Mouse (Mus musculus) embryonic facial prominence, embryonic 14.5 days (tissue): ENCODE results near the gene Prm1. TPM values are rescaled to one million over a fixed set of nuclear protein-coding genes. Genes with fewer than 3 reads are reported as not detected.

Source experiments
- ATAC-seq: fragments of 200-750 bp; cut with Nextera tagmentation; 2 replicates; pipeline ENCODE4 v1.8.0; 2017; ENCODE audit warnings: low read depth, moderate number of reproducible peaks, moderate TSS enrichment
- DNase-seq: peaks from one replicate; pipeline ENCODE4 v3.0.0-alpha.2; 2015; ENCODE audit warnings: low spot score
- H3K27ac ChIP-seq: fragments of 300-500 bp; sonication (generic); replicated peaks from 2 replicates; pipeline ENCODE4 v1.5.1; 2014; ENCODE audit warnings: low read depth, mild to moderate bottlenecking, low read length, moderate library complexity
- H3K27me3 ChIP-seq: fragments of 300-500 bp; sonication (generic); replicated peaks from 2 replicates; pipeline ENCODE4 v1.6.1; 2014; ENCODE audit warnings: low read length; ENCODE audit not compliant: control insufficient read depth, insufficient read depth
- H3K36me3 ChIP-seq: fragments of 300-500 bp; sonication (generic); 2 replicates; pipeline ENCODE4 v1.6.1; 2014; ENCODE audit warnings: low read length, mixed read lengths; ENCODE audit not compliant: control insufficient read depth, insufficient read depth
- H3K4me1 ChIP-seq: fragments of 300-500 bp; sonication (generic); 2 replicates; pipeline ENCODE4 v1.6.1; 2014; ENCODE audit warnings: antibody characterized with exemption, low read length; ENCODE audit not compliant: control insufficient read depth, insufficient read depth
- H3K4me2 ChIP-seq: fragments of 300-500 bp; sonication (generic); 2 replicates; pipeline ENCODE4 v1.6.1; 2014; ENCODE audit warnings: low read depth, mild to moderate bottlenecking, low read length, moderate library complexity, mixed read lengths
- H3K4me3 ChIP-seq: fragments of 300-500 bp; sonication (generic); 2 replicates; pipeline ENCODE4 v1.5.1; 2014; ENCODE audit warnings: low read depth, mild to moderate bottlenecking, low read length
- H3K9ac ChIP-seq: fragments of 300-500 bp; sonication (generic); 2 replicates; pipeline ENCODE4 v1.6.1; 2014; ENCODE audit warnings: low read depth, mild to moderate bottlenecking, low read length, moderate library complexity, mixed read lengths
- H3K9me3 ChIP-seq: fragments of 300-500 bp; sonication (generic); 2 replicates; pipeline ENCODE4 v1.6.1; 2016; ENCODE audit warnings: low read length; ENCODE audit not compliant: control insufficient read depth
- WGBS: fragments of 180-500 bp; shearing (Covaris S2); extraction: QIAGEN DNeasy Blood & Tissue Kit; methylation state at CpG from one replicate; pipeline ENCODE4 v1.1.7; 2014; 5-methylcytosine and 5-hydroxymethylcytosine counted together
- polyA plus RNA-seq: library from polyadenylated mRNA; unstranded; fragments of >200 nt; fragmentation: Nextera tagmentation; extraction: Ambion mirVana; gene quantifications from 2 replicates; pipeline ENCODE4 v1.2.1, GENCODE M21; 2014

Prm1 gene
- polyA plus RNA-seq, 1 experiment from 2014 or later = not detected

DNA sequence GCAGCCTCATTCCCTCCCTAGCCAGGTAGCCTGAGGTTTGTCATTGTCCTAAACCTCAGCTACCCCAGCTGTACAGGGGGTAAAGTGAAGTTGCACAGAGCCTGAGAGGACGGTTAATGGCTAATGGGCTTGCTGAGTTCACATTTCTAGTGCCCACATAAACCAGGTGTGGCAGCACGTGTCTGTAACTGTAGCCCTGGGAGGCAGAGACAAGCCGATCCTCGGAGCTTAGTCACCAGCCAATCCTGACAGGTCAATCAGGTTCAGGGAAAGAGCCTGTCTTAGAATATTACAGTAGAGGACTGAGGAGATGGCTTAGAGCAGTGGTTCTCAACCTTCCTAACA, 22.8 kb upstream of the Prm1 start:
- H3K27me3 ChIP-seq = no peaks in the 10 kb centered on the region
- no peak for ATAC-seq

DNA sequence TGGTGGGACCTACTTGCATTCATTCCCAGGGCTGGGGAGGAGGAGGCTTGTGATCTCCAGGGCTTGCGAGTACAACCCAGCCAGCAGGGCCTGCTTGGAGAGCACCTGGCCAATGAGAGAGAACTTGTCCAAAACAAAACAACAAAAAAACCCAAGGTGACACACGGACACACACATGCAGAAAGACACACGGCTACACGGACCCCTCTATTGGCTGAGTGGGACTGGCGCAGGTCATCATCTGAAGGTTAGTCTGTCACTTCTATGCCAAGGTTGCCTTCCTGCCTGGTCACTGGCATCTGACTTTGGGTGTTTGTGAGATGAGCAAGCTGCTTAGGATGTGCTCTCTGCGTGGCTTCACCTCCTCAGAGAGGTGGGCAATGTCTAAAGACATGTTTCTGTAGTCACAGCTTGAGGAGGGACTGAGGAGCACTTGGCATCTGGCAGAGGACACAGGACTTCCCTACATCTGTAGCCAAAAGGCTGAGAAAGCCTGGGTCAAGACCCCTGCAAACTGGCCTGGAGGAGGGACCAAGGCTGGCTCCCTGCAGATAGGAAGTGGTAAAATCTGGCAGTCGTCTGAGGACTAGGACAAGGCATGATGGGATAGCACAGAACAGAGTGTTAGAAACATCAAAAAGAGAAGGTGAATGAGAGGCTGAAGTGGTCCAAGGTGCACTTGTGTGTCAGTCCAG, 22.3 kb upstream of the Prm1 start:
- no peaks in the 10 kb centered on the region for H3K27me3 ChIP-seq
- H3K4me1 ChIP-seq = no peaks in the 10 kb centered on the region
- no peaks in the 10 kb centered on the region for H3K36me3 ChIP-seq
- no peak for ATAC-seq
- no peak overlapping the region for H3K9ac ChIP-seq
- DNase-seq = no peak
- H3K4me2 ChIP-seq = no peak overlapping the region
- 78% methylated on average over 7 of the region's 7 CpGs for WGBS
- 0 out of 2 replicates have a peak, but pooled peaks cover 3% of the 10 kb centered on the region for H3K9me3 ChIP-seq
- H3K27ac ChIP-seq = no peak overlapping the region
- no peak overlapping the region for H3K4me3 ChIP-seq

More for the DNA sequence above, 22.8 kb upstream of the Prm1 start:
- no peaks in the 10 kb centered on the region for H3K36me3 ChIP-seq
- DNase-seq = no peak
- no peak overlapping the region for H3K4me2 ChIP-seq
- H3K9me3 ChIP-seq = 0 out of 2 replicates have a peak, but pooled peaks cover 1% of the 10 kb centered on the region
- H3K27ac ChIP-seq = no peak overlapping the region
- H3K9ac ChIP-seq = no peak overlapping the region
- H3K4me3 ChIP-seq = no peak overlapping the region
- H3K4me1 ChIP-seq = no peaks in the 10 kb centered on the region
- WGBS = 66% methylated on average over 4 of the region's 4 CpGs

DNA sequence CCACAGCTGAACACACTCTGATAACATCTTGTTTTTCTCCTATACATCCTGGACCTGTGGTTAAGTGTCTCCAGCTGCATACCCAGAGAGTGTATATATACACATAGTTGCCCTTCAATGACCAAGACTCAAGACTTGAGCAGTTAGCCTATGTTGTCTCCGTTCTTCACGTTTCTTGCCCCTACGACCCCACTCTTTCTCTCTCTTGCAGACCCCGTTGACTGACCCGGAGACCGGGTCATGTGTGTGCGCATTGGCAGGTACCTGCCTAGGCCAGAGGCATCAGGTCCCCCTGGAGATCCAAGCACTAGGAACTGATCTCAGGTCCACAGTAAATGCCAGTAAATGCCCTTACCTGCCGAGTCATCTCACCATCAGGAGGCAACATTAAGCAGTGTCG, 21.6 kb upstream of the Prm1 start:
- no peaks in the 10 kb centered on the region for H3K4me1 ChIP-seq
- H3K9ac ChIP-seq = no peak overlapping the region
- 87% methylated on average over 9 of the region's 9 CpGs for WGBS
- no peaks in the 10 kb centered on the region for H3K36me3 ChIP-seq
- H3K9me3 ChIP-seq = 0 out of 2 replicates have a peak, but pooled peaks cover 3% of the 10 kb centered on the region
- no peak overlapping the region for H3K27ac ChIP-seq
- no peaks in the 10 kb centered on the region for H3K27me3 ChIP-seq
- H3K4me3 ChIP-seq = no peak overlapping the region
- H3K4me2 ChIP-seq = no peak overlapping the region
- no peak for DNase-seq
- ATAC-seq = no peak

DNA sequence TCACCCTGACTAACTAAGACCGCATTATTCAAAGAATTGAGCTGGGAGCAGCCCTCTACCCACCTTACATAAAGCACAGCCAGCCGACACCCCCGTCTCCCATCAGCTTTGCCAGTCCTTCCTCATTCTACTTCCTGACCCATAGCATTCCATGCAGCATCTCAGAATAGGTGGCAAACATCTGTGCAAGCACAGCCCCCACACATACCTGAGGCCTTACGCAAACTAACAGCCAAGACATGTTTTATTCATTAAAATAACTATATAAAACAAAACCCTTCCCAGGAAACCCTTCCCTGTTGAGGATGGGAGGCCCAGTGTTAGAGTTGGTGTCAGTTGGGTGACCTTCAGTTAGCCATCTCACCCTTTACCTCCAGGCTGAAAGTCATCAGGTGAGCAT, 20.2 kb upstream of the Prm1 start:
- WGBS = 62% methylated on average over 4 of the region's 4 CpGs
- Histone ChIP-seq H3K27ac (no peak overlapping the region), H3K9ac (no peak overlapping the region), H3K27me3 (no peaks in the 10 kb centered on the region), H3K4me3 (no peak overlapping the region), H3K4me1 (no peaks in the 10 kb centered on the region), H3K36me3 (no peaks in the 10 kb centered on the region), H3K9me3 (0 out of 2 replicates have a peak, but pooled peaks cover 3% of the 10 kb centered on the region), H3K4me2 (no peak overlapping the region)
- ATAC-seq (no peak), DNase-seq (no peak)

DNA sequence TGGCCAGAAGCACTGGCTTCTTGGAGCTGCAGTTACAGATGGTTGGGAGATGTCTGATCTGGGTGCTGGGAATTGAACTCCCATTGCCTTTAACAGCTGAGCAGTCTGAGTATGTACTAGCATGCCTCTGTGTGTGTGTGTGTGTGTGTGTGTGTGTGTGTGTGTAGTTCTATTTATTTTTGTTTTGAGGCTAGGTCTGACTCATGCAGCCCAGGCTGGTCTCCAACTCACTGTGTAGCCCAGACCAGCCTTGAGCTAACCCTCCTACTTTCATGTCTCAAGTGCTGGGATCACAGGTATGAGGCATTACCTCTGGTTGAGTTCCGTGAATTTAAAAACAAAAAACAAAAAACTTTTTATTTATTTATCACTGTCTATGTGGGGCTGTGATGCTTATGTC, 18.9 kb upstream of the Prm1 start:
- Histone ChIP-seq H3K4me2 (no peak overlapping the region), H3K36me3 (no peaks in the 10 kb centered on the region), H3K27ac (no peak overlapping the region), H3K4me3 (no peak overlapping the region), H3K9me3 (0 out of 2 replicates have a peak, but pooled peaks cover 3% of the 10 kb centered on the region), H3K9ac (no peak overlapping the region), H3K27me3 (no peaks in the 10 kb centered on the region), H3K4me1 (no peaks in the 10 kb centered on the region)
- no peak for DNase-seq
- 90% methylated on average over 1 of the region's 1 CpGs for WGBS
- no peak for ATAC-seq

DNA sequence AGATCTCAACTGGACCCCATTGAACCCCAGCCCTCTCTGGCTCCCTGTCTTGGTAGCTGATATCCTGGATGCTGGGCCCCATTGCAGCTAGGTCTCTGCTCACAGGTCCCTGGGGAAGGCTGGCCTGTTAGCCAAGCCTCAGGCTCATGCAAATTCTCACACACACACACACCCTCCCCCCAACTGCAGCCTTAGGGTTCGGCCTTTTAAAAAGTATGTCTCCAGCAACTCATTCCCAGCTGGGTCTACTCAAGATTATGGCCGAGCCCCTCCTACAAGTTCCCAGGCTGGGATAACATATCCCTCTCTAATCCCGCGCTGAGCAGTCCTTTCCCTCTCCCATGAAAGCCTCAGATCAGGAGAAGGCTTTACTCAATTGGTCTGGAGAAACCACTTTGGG, 15.7 kb upstream of the Prm1 start:
- H3K4me1 ChIP-seq = no peaks in the 10 kb centered on the region
- H3K9ac ChIP-seq = no peak overlapping the region
- H3K36me3 ChIP-seq = no peaks in the 10 kb centered on the region
- H3K4me2 ChIP-seq = no peak overlapping the region
- 0 out of 2 replicates have a peak, but pooled peaks cover 3% of the 10 kb centered on the region for H3K9me3 ChIP-seq
- no peak overlapping the region for H3K27ac ChIP-seq
- 46% methylated on average over 4 of the region's 4 CpGs for WGBS
- H3K27me3 ChIP-seq = no peaks in the 10 kb centered on the region
- ATAC-seq = 0 out of 2 replicates have a peak, but pooled peaks have one; percentile 37
- DNase-seq = no peak
- H3K4me3 ChIP-seq = no peak overlapping the region

DNA sequence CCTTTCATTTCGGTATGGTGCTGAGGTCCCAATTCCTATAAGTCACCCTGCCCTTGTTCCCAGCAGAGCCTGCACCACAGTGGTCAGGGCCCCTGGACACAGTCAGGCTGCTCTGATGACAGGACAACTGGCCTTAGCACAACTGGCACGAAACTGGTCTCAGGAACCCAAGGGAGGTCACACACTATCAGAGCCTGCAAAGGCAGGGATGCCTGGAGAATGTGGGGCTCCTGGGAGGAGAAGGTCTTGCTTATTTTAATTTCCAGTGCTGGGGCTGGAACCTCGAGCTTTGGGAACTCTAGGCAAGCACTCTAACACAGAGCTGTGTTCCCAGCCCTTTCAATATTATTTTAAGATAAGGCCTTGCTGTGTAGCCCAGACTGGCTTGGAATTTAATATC, 14.3 kb upstream of the Prm1 start:
- WGBS = 72% methylated on average over 3 of the region's 3 CpGs
- H3K9me3 ChIP-seq = 0 out of 2 replicates have a peak, but pooled peaks cover 3% of the 10 kb centered on the region
- H3K27me3 ChIP-seq = no peaks in the 10 kb centered on the region
- no peak overlapping the region for H3K4me2 ChIP-seq
- H3K4me1 ChIP-seq = no peaks in the 10 kb centered on the region
- H3K4me3 ChIP-seq = no peak overlapping the region
- no peak for ATAC-seq
- no peaks in the 10 kb centered on the region for H3K36me3 ChIP-seq
- H3K27ac ChIP-seq = no peak overlapping the region
- no peak overlapping the region for H3K9ac ChIP-seq
- DNase-seq = no peak

DNA sequence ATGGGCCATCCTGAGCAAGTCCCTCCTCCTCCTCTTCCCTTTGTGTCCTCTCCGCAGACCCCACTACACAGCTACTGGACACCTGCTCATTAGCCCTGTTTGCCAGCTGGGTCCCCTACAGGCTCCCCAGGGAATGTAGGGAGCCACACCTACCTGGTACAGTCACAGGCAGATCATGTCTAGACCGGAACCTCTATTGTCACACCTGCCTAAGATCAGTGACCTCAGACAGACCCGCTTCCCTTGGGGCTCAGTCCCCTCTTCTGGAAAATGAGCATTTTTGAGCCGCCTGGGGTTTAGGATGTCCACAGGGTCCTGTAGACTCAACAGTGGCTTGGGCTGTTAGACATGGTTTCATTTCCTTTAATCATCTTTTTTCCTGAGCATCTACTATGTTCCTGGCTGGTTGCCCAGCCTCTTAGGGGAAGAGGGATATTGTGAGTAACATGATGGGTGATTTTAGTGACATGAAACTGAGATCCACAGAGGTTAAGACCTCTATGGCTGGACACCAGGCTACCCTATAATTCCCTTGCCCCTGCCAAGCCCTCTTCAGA, 13.0 kb upstream of the Prm1 start:
- no peak for DNase-seq

DNA sequence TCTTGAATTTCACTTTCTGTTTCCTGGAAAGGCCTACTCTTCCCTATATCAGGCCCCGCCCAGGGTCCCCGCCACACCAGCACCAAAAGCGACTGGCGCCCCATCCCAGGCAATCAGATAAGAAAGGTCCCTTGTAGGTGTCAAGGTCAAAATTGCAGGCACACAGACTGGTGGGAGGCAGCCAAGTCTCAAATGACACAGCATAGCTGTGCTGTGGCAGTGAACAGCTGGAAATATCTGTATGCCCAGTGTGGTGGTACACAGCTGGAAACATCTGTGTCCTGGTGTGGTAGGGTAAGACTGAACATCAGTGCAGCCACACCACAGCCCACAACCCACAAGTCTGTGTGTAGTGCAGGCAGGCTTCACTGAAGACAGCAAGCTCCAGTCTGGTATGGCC, 9.2 kb upstream of the Prm1 start:
- H3K36me3 ChIP-seq = no peaks in the 10 kb centered on the region
- H3K9me3 ChIP-seq = no peaks in the 10 kb centered on the region
- DNase-seq = peak; percentile 24
- H3K9ac ChIP-seq = no peak overlapping the region
- WGBS = 75% methylated on average over 4 of the region's 4 CpGs
- no peak overlapping the region for H3K27ac ChIP-seq
- H3K4me2 ChIP-seq = no peak overlapping the region
- no peak overlapping the region for H3K4me3 ChIP-seq
- no peaks in the 10 kb centered on the region for H3K27me3 ChIP-seq
- ATAC-seq = peak; percentile 57; the same call in 1 of the 2 replicates
- no peaks in the 10 kb centered on the region for H3K4me1 ChIP-seq

More for the DNA sequence above, 13.0 kb upstream of the Prm1 start:
- no peaks in the 10 kb centered on the region for H3K36me3 ChIP-seq
- H3K9me3 ChIP-seq = 0 out of 2 replicates have a peak, but pooled peaks cover 3% of the 10 kb centered on the region
- no peak overlapping the region for H3K4me2 ChIP-seq
- 76% methylated on average over 4 of the region's 4 CpGs for WGBS
- H3K27me3 ChIP-seq = no peaks in the 10 kb centered on the region
- H3K4me3 ChIP-seq = no peak overlapping the region
- H3K4me1 ChIP-seq = no peaks in the 10 kb centered on the region
- no peak overlapping the region for H3K9ac ChIP-seq
- H3K27ac ChIP-seq = no peak overlapping the region
- ATAC-seq = no peak
